Mouse (Mus musculus) embryonic fibroblast, embryonic 13.5 days (primary cell): ENCODE results near the gene Gm11634.

Source experiments
- CTCF ChIP-seq: IDR thresholded peaks from 2 replicates; pipeline ENCODE4 v1.5.1; 2011; ENCODE audit warnings: mild to moderate bottlenecking, control low read depth, low read length, moderate library complexity, borderline replicate concordance; ENCODE audit not compliant: insufficient read depth
- POLR2A ChIP-seq: IDR thresholded peaks from 2 replicates; pipeline ENCODE4 v1.6.1; 2011; ENCODE audit warnings: low read depth, mild to moderate bottlenecking, control low read depth, low read length, moderate library complexity

DNA sequence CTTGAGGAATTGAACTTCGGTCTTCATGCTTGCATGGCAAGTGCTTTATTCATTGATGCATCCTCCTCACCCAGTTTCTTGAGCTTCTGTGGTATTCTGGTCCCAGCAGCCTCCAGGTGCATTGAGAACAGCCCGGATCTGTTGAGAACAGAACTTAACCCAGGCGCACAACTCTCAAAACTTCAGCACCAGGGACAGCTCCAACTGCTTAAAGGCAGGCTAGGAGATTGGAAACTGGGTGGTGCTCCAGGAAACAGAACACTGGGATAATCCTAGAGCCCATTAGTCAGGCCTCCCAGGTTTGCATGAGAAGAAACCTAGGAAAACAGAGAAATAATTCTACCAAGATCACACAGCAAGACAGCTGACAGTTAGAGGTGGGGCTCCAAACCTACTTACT lies 3.4 kb upstream of the Gm11634 start:
- TF ChIP-seq CTCF (no peak), POLR2A (no peak)
